Mouse (Mus musculus): Measurements from ENCODE around the gene Crlf1.

DNA sequence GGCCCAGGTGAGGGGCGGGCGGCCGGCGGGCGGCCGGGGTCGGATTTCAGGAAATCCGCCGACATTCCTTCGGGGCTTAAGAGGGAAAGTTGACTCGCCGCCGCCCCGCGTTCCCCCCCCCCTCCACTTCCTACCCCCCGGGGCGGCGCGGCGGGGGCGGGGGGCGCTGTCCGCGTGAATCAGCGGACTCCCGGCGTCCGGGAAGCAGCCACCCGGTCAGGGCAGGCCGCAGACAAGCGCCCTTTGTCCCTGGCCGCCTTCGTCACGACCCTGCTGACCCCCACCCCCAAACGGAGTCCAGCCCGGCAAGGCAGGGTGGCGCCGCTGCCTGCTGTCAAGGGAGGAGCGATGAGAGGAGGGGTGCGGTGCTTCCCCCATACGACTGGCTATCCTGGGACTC lies 3.4 kb upstream of the Crlf1 start:
- no peak for TF ChIP-seq GATA1 (IDR thresholded peaks at IDR 0.05; ENCODE audit: low read length)
- no peak for TF ChIP-seq TAL1 (IDR thresholded peaks at IDR 0.05; ENCODE audit: low read length)

All from erythroblast, embryonic 14.5 days (primary cell).